10 mouse cellular contexts compared by ENCODE assay signal in genomic region chr8:120531775-120532516, GRCm38 (mm10). TPM values are rescaled to one million over a fixed set of nuclear protein-coding genes. Genes with fewer than 3 reads are reported as not detected.
DNase-seq lines count a peak whose midpoint lies in the region; ATAC-seq and TF ChIP-seq lines count a peak whose summit lies in the region.
"Had no signal": no experiment of that assay in that cellular context is flagged by ENCODE, and none has a peak within 500 bp of the region (broad histone marks: within the 10 kb centered on the region; RNA-seq: fewer than 3 reads in every experiment).

No protein-coding gene starts in this region.

- 42% methylated on average over 10 of the region's 10 CpGs for WGBS in lung, embryonic 14.5 days
- 28% methylated on average over 10 of the region's 10 CpGs for WGBS in forebrain, embryonic 16.5 days
- 28% methylated on average over 10 of the region's 10 CpGs for WGBS in limb, embryonic 12.5 days
- WGBS in neural tube, embryonic 14.5 days, result 29% methylated on average over 10 of the region's 10 CpGs

- no peak overlapping the region for H3K9ac ChIP-seq in lung, embryonic 14.5 days
- H3K9ac ChIP-seq in forebrain, embryonic 16.5 days (replicated peaks; ENCODE audit: low read depth, low read length), result peak overlapping the region; percentile 25; the same call in 1 of the 2 replicates
- H3K9ac ChIP-seq in limb, embryonic 12.5 days (replicated peaks), result no peak overlapping the region
- H3K9ac ChIP-seq in neural tube, embryonic 14.5 days (replicated peaks; ENCODE audit: low read depth, low read length), result no peak overlapping the region; the same call in 1 of the 2 replicates

- H3K27ac ChIP-seq in lung, embryonic 14.5 days (ENCODE audit: low read depth), result peak overlapping the region; percentile 69
- peak overlapping the region; percentile 93 for H3K27ac ChIP-seq in forebrain, embryonic 16.5 days (ENCODE audit: low read length)
- peak overlapping the region; percentile 79 for H3K27ac ChIP-seq in limb, embryonic 12.5 days
- H3K27ac ChIP-seq in neural tube, embryonic 14.5 days (ENCODE audit: low read depth, low read length), result peak overlapping the region; percentile 4

- no peak for ATAC-seq in lung, embryonic 14.5 days (ENCODE audit: insufficient read depth)
- no peak for ATAC-seq in forebrain, embryonic 16.5 days
- 0 out of 2 replicates have a peak, but pooled peaks have one; percentile 7 for ATAC-seq in limb, embryonic 12.5 days (ENCODE audit: insufficient number of reproducible peaks, insufficient read depth, low FRiP score, low TSS enrichment, low read depth)
- no peak for ATAC-seq in neural tube, embryonic 14.5 days (ENCODE audit: low read depth)

- H3K4me1 ChIP-seq in lung, embryonic 14.5 days (ENCODE audit: insufficient read depth), result peaks cover 62% of the 10 kb centered on the region
- peaks cover 79% of the 10 kb centered on the region for H3K4me1 ChIP-seq in forebrain, embryonic 16.5 days (replicated peaks; ENCODE audit: control insufficient read depth, insufficient read depth, low read length)
- H3K4me1 ChIP-seq in limb, embryonic 12.5 days (replicated peaks), result peaks cover 86% of the 10 kb centered on the region
- H3K4me1 ChIP-seq in neural tube, embryonic 14.5 days (ENCODE audit: control insufficient read depth, insufficient read depth, low read length), result peaks cover 76% of the 10 kb centered on the region

- DNase-seq in lung, embryonic 14.5 days, result no peak
- no peak for DNase-seq in lung, postnatal 4 days
- no peak for DNase-seq in urinary bladder, postnatal 36 days (ENCODE audit: low spot score in 2 of 2)
- no peak for DNase-seq in urinary bladder, postnatal 10 days (ENCODE audit: low spot score)
- DNase-seq in adrenal gland, adult (ENCODE audit: inconsistent age in 2 of 2, low spot score in 1 of 2), result no peak
- DNase-seq: cerebellum, adult 9-11 months; kidney, adult 18-20 months had no signal

- peak overlapping the region; percentile 52 for H3K4me2 ChIP-seq in lung, embryonic 14.5 days
- H3K4me2 ChIP-seq in forebrain, embryonic 16.5 days (ENCODE audit: low read length), result peak overlapping the region; percentile 41
- H3K4me2 ChIP-seq in limb, embryonic 12.5 days, result peak overlapping the region; percentile 55
- peak overlapping the region; percentile 34; the same call in 1 of the 2 replicates for H3K4me2 ChIP-seq in neural tube, embryonic 14.5 days (ENCODE audit: low read depth, low read length)

- no peaks in the 10 kb centered on the region for H3K36me3 ChIP-seq in lung, embryonic 14.5 days (ENCODE audit: insufficient read depth)
- no peaks in the 10 kb centered on the region for H3K36me3 ChIP-seq in forebrain, embryonic 16.5 days (ENCODE audit: control insufficient read depth, insufficient read depth)
- H3K36me3 ChIP-seq in limb, embryonic 12.5 days, result no peaks in the 10 kb centered on the region
- H3K36me3 ChIP-seq in neural tube, embryonic 14.5 days (ENCODE audit: control insufficient read depth, insufficient read depth, low read length), result no peaks in the 10 kb centered on the region

- no peak overlapping the region for H3K4me3 ChIP-seq in lung, embryonic 14.5 days (ENCODE audit: low read depth, low read length)
- H3K4me3 ChIP-seq in forebrain, embryonic 16.5 days (replicated peaks; ENCODE audit: low read length), result no peak overlapping the region
- H3K4me3 ChIP-seq in limb, embryonic 12.5 days (replicated peaks), result no peak overlapping the region
- H3K4me3 ChIP-seq in neural tube, embryonic 14.5 days (ENCODE audit: low read depth, low read length), result no peak overlapping the region

- H3K27me3 ChIP-seq in lung, embryonic 14.5 days (ENCODE audit: insufficient read depth, low read length), result 0 out of 2 replicates have a peak, but pooled peaks cover 2% of the 10 kb centered on the region
- H3K27me3 ChIP-seq in forebrain, embryonic 16.5 days (replicated peaks; ENCODE audit: control insufficient read depth, insufficient read depth, low read length), result no peaks in the 10 kb centered on the region
- H3K27me3 ChIP-seq in limb, embryonic 12.5 days, result peaks cover 28% of the 10 kb centered on the region
- no peaks in the 10 kb centered on the region for H3K27me3 ChIP-seq in neural tube, embryonic 14.5 days (ENCODE audit: control insufficient read depth, insufficient read depth, low read length)

- no peak for TF ChIP-seq CTCF in lung, embryonic 14.5 days (IDR thresholded peaks at IDR 0.05; ENCODE audit: low read depth)

- H3K9me3 ChIP-seq in lung, embryonic 14.5 days (ENCODE audit: low read depth, low read length), result no peaks in the 10 kb centered on the region
- H3K9me3 ChIP-seq in forebrain, embryonic 16.5 days (ENCODE audit: control insufficient read depth, low read length), result no peaks in the 10 kb centered on the region
- no peaks in the 10 kb centered on the region for H3K9me3 ChIP-seq in limb, embryonic 12.5 days
- H3K9me3 ChIP-seq in neural tube, embryonic 14.5 days (ENCODE audit: control insufficient read depth, low read length), result no peaks in the 10 kb centered on the region

RNA-seq across cellular contexts. Expression of gene Gins2, which starts 57.2 kb away (rescaled TPM):
- 131 and 139 TPM in 2 replicates for polyA plus RNA-seq in lung, embryonic 14.5 days (2014; fragmentation: Nextera tagmentation; extraction: Ambion mirVana)
- 23.1 and 24.3 TPM in 2 replicates for polyA plus RNA-seq in forebrain, embryonic 16.5 days (2015; fragmentation: Nextera tagmentation; extraction: Ambion mirVana)
- polyA plus RNA-seq in limb, embryonic 12.5 days (2016; fragmentation: Nextera tagmentation; extraction: Ambion mirVana), result 111 and 113 TPM in 2 replicates
- 10.5 and 13.1 TPM in 2 replicates for polyA plus RNA-seq in neural tube, embryonic 14.5 days (2014; fragmentation: Nextera tagmentation; extraction: Ambion mirVana)

Comparison
In these comparisons a context has a peak if more than half of its experiments do, and no peak if none do; other contexts are left out.
1. H3K27ac ChIP-seq: peak in every context shown above with its lines; median percentile 93 in forebrain, embryonic 16.5 days; 79 in limb, embryonic 12.5 days; 69 in lung, embryonic 14.5 days; 4 in neural tube, embryonic 14.5 days.